Mouse (Mus musculus) CH12.LX (cell line): ENCODE results near the gene Arhgef26. TPM values are rescaled to one million over a fixed set of nuclear protein-coding genes. Genes with fewer than 3 reads are reported as not detected.

Source experiments
- DNase-seq: peaks from one replicate; pipeline ENCODE4 v3.0.0-alpha.2; 2013; ENCODE audit errors: extremely low read depth
- H3K27ac ChIP-seq: 2 replicates; pipeline ENCODE4 v1.5.1; 2012; ENCODE audit warnings: low read depth, mild to moderate bottlenecking, control low read depth, moderate library complexity; ENCODE audit not compliant: insufficient read depth
- H3K27me3 ChIP-seq: replicated peaks from 2 replicates; pipeline ENCODE3; 2012; ENCODE audit warnings: inconsistent platforms
- H3K36me3 ChIP-seq, 2 experiments: replicated peaks in 1 of 2; 2 replicates each; pipeline versions ENCODE3 to v1.6.1; 2012; ENCODE audit warnings: inconsistent platforms in 1 of 2, low read length in 1 of 2, mild to moderate bottlenecking in 1 of 2, mixed read lengths in 1 of 2, moderate library complexity in 1 of 2; ENCODE audit not compliant: control insufficient read depth in 1 of 2, insufficient read depth in 1 of 2
- H3K4me1 ChIP-seq, 2 experiments: 2 replicates each; pipeline ENCODE4 v1.6.1; 2012; ENCODE audit warnings: inconsistent platforms in 1 of 2, moderate library complexity in 1 of 2; ENCODE audit not compliant: insufficient read depth in 2 of 2, control insufficient read depth in 1 of 2
- H3K4me2 ChIP-seq: 2 replicates; pipeline ENCODE4 v1.6.1; 2012; ENCODE audit warnings: low read depth, mild to moderate bottlenecking, control low read depth; ENCODE audit not compliant: poor library complexity, insufficient read depth, severe bottlenecking
- H3K4me3 ChIP-seq, 3 experiments: fragments of 150-350 bp in 1 of 3; sonication (generic) in 1 of 3; replicated peaks in 1 of 3; 2 replicates each; pipeline versions ENCODE3 to v1.5.1; 2011 to 2012; ENCODE audit warnings: low read depth in 2 of 3, low read length in 2 of 3, mild to moderate bottlenecking in 2 of 3, moderate library complexity in 2 of 3, control low read depth in 1 of 3, improper control_type of control experiment in 1 of 3, inconsistent platforms in 1 of 3, mixed read lengths in 1 of 3; ENCODE audit not compliant: poor library complexity in 1 of 3
- H3K79me2 ChIP-seq: replicated peaks from 2 replicates; pipeline ENCODE4 v1.6.1; 2012; ENCODE audit warnings: mild to moderate bottlenecking, moderate library complexity; ENCODE audit not compliant: control insufficient read depth, poor library complexity, insufficient read depth, severe bottlenecking; ENCODE audit errors: extremely low read depth
- H3K9ac ChIP-seq: 2 replicates; pipeline ENCODE4 v1.6.1; 2012; ENCODE audit warnings: low read depth, mild to moderate bottlenecking, control low read depth, moderate library complexity; ENCODE audit not compliant: insufficient read depth
- H3K9me3 ChIP-seq: replicated peaks from 2 replicates; pipeline ENCODE3; 2012; ENCODE audit warnings: low read length, inconsistent platforms, mixed read lengths
- BHLHE40 ChIP-seq: IDR thresholded peaks from 2 replicates; pipeline ENCODE4 v1.6.1; 2011; ENCODE audit warnings: mild to moderate bottlenecking, low read depth, low read length, improper control_type of control experiment
- CHD2 ChIP-seq: IDR thresholded peaks from 2 replicates; pipeline ENCODE4 v1.6.1; 2011; ENCODE audit warnings: low read length, improper control_type of control experiment
- E2F4 ChIP-seq: IDR thresholded peaks from 2 replicates; pipeline ENCODE4 v1.6.1; 2011; ENCODE audit warnings: low read depth, low read length, improper control_type of control experiment; ENCODE audit not compliant: insufficient replicate concordance
- ELF1 ChIP-seq: IDR thresholded peaks from 2 replicates; pipeline ENCODE4 v1.6.1; 2014; ENCODE audit warnings: low read depth, mild to moderate bottlenecking, inconsistent platforms, low read length, improper control_type of control experiment
- ETS1 ChIP-seq: conservative IDR thresholded peaks from 2 replicates; pipeline ENCODE4 v1.6.1; 2012; ENCODE audit warnings: low read depth, mild to moderate bottlenecking, inconsistent platforms, low read length, improper control_type of control experiment, moderate library complexity
- GABPA ChIP-seq: IDR thresholded peaks from 2 replicates; pipeline ENCODE4 v1.6.1; 2012; ENCODE audit warnings: low read depth, low read length, improper control_type of control experiment, inconsistent platforms; ENCODE audit not compliant: insufficient replicate concordance
- HCFC1 ChIP-seq: IDR thresholded peaks from 2 replicates; pipeline ENCODE4 v1.6.1; 2012; ENCODE audit warnings: low read depth, mild to moderate bottlenecking, inconsistent platforms, low read length, improper control_type of control experiment
- JUND ChIP-seq: conservative IDR thresholded peaks from 2 replicates; pipeline ENCODE4 v1.6.1; 2011; ENCODE audit warnings: low read depth, low read length, improper control_type of control experiment
- MAZ ChIP-seq: IDR thresholded peaks from 2 replicates; pipeline ENCODE4 v1.6.1; 2012; ENCODE audit warnings: low read depth, mild to moderate bottlenecking, inconsistent platforms, low read length, improper control_type of control experiment, moderate library complexity
- MXI1 ChIP-seq: IDR thresholded peaks from 2 replicates; pipeline ENCODE4 v1.6.1; 2011; ENCODE audit warnings: mild to moderate bottlenecking, low read depth, low read length, improper control_type of control experiment
- NRF1 ChIP-seq: IDR thresholded peaks from 2 replicates; pipeline ENCODE4 v1.6.1; 2014; ENCODE audit warnings: low read depth, mild to moderate bottlenecking, inconsistent platforms, low read length, improper control_type of control experiment, moderate library complexity
- POLR2A ChIP-seq: IDR thresholded peaks from 2 replicates; pipeline ENCODE4 v1.6.1; 2011; ENCODE audit warnings: low read depth, mild to moderate bottlenecking, improper control_type of control experiment, low read length
- RCOR1 ChIP-seq: conservative IDR thresholded peaks from 2 replicates; pipeline ENCODE4 v1.6.1; 2012; ENCODE audit warnings: low read depth, mild to moderate bottlenecking, inconsistent platforms, low read length, improper control_type of control experiment
- SIN3A ChIP-seq: IDR thresholded peaks from 2 replicates; pipeline ENCODE4 v1.6.1; 2012; ENCODE audit warnings: low read length, improper control_type of control experiment, inconsistent platforms
- SMC3 ChIP-seq: IDR thresholded peaks from 2 replicates; pipeline ENCODE4 v1.6.1; 2011; ENCODE audit warnings: low read depth, low read length, improper control_type of control experiment
- TCF12 ChIP-seq: IDR thresholded peaks from 2 replicates; pipeline ENCODE4 v1.6.1; 2014; ENCODE audit warnings: low read depth, mild to moderate bottlenecking, inconsistent platforms, low read length, improper control_type of control experiment
- UBTF ChIP-seq: IDR thresholded peaks from 2 replicates; pipeline ENCODE4 v1.6.1; 2012; ENCODE audit warnings: low read depth, mild to moderate bottlenecking, inconsistent platforms, low read length, improper control_type of control experiment, moderate library complexity
- USF1 ChIP-seq: IDR thresholded peaks from 2 replicates; pipeline ENCODE4 v1.6.1; 2014; ENCODE audit warnings: low read depth, mild to moderate bottlenecking, inconsistent platforms, low read length, improper control_type of control experiment
- USF2 ChIP-seq: conservative IDR thresholded peaks from 2 replicates; pipeline ENCODE4 v1.6.1; 2011; ENCODE audit warnings: low read depth, low read length, improper control_type of control experiment
- ZC3H11A ChIP-seq: IDR thresholded peaks from 2 replicates; pipeline ENCODE4 v1.6.1; 2012; ENCODE audit warnings: low read depth, mild to moderate bottlenecking, inconsistent platforms, low read length, improper control_type of control experiment
- ZNF384 ChIP-seq: IDR thresholded peaks from 2 replicates; pipeline ENCODE4 v1.6.1; 2012; ENCODE audit warnings: low read depth, low read length, improper control_type of control experiment, inconsistent platforms
- dilution Hi-C: fragments of 300-500 bp; cut with MboI; formaldehyde crosslinking; loops from 2 replicates; pipeline ENCODE4 v1.14.3; 2020; ENCODE audit warnings: low sequenced_read_pairs; ENCODE audit not compliant: extremely low pct_unique_long_range_greater_than_20kb, extremely low pct_ligation_motif_present
- in situ Hi-C: fragments of 300-500 bp; cut with MboI; formaldehyde crosslinking; loops from 3 replicates; pipeline ENCODE4 v1.14.3; 2019; ENCODE audit warnings: low sequenced_read_pairs, low pct_ligation_motif_present, low pct_unique_long_range_greater_than_20kb, mixed read lengths
- polyA plus RNA-seq: library from polyadenylated mRNA; unstranded; fragments of >175 nt; gene quantifications from 2 replicates; pipeline ENCODE4 v1.2.1, GENCODE M21; 2012; ENCODE audit warnings: low read depth; ENCODE audit not compliant: insufficient read length
- total RNA-seq, 2 experiments: library from RNA; depleted of rRNA; stranded (reverse); fragments of 300-350 nt in 1 of 2; fragments of >200 nt in 1 of 2; gene quantifications; 2 replicates each; pipeline ENCODE4 v1.2.3; 2012 to 2014

Arhgef26 gene
- total and polyA plus RNA-seq, 3 experiments: under 0.01 to 0.11 TPM; not detected in 1

DNA sequence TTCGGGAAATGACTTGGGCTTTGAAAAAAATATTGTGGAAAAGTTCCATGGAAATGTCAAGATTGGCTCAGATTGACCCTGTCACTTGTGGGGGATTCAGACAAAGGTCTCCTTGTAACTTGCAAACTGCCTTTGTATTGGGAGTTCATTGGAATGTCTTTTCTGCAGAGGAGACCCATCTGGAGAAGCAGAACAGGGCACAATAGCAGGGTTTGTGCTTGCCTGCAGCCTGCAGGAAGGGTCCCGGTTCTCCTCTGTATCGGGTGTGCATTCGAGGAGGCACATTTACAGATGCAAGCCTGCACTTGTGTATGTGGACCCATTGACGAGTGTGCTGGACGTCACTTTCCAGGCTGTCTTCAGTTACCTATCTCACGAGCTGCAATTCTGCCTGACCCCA lies 56.1 kb downstream of the Arhgef26 start:
- Histone ChIP-seq H3K4me2 (no peak overlapping the region), H3K36me3 (no peaks in the 10 kb centered on the region), H3K9ac (no peak overlapping the region)
- in situ Hi-C loops: no loop called here
- no peak for TF ChIP-seq CHD2
- TF ChIP-seq MXI1: no peak
- no peak for TF ChIP-seq TCF12
- no peak for TF ChIP-seq ETS1
- no peak for TF ChIP-seq USF2
- no peak for TF ChIP-seq ZNF384
- TF ChIP-seq USF1: no peak
- TF ChIP-seq POLR2A: no peak
- no peak for TF ChIP-seq RCOR1
- no peak for TF ChIP-seq SMC3
- TF ChIP-seq UBTF: no peak
- no peak for TF ChIP-seq HCFC1
- TF ChIP-seq MAZ: no peak
- no peak for TF ChIP-seq SIN3A
- TF ChIP-seq NRF1: no peak
- TF ChIP-seq ELF1: no peak
- TF ChIP-seq, all 38 proteins: peak for 0
- Histone ChIP-seq H3K4me3 (no peak overlapping the region), H3K9me3 (peaks cover 9% of the 10 kb centered on the region), H3K79me2 (no peaks in the 10 kb centered on the region), H3K27ac (no peak overlapping the region), H3K4me1 (no peaks in the 10 kb centered on the region), H3K27me3 (no peaks in the 10 kb centered on the region)
- DNase-seq: no peak
- dilution Hi-C loops: no loop called here

DNA sequence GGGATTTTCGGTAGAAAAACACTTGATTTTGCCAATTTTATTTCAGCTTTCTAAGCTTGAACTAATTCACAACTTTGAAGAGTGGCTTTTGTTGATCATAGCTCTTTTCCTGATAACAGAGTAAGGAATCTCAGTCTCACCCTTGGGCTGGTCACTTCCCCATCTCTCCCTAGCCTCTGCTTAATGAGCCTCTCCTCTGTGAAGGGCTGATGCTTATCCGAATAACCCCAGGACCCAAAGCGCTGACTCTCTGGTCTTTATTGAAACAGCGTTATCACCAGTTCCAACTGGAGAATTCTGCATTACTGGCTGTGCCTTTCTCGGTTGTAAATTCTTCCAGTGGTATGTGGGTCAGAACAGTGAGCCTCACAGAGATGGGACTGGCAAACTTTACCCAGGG lies 57.2 kb downstream of the Arhgef26 start:
- no peaks in the 10 kb centered on the region for H3K4me1 ChIP-seq
- in situ Hi-C loops: no loop called here
- no peak for DNase-seq
- H3K9me3 ChIP-seq: peaks cover 11% of the 10 kb centered on the region
- no peaks in the 10 kb centered on the region for H3K27me3 ChIP-seq
- H3K4me3 ChIP-seq: no peak overlapping the region
- H3K36me3 ChIP-seq: no peaks in the 10 kb centered on the region
- dilution Hi-C loops: no loop called here
- no peak overlapping the region for H3K27ac ChIP-seq
- H3K79me2 ChIP-seq: no peaks in the 10 kb centered on the region
- H3K9ac ChIP-seq: no peak overlapping the region
- TF ChIP-seq BHLHE40 (no peak), ZC3H11A (no peak), ELF1 (no peak), USF1 (no peak), JUND (no peak), E2F4 (no peak), NRF1 (no peak), ETS1 (no peak), ZNF384 (no peak), RCOR1 (no peak), GABPA (no peak)
- H3K4me2 ChIP-seq: no peak overlapping the region
